Mouse (Mus musculus) erythroblast, embryonic 14.5 days (primary cell): ENCODE results near the gene Ak3.

Experiments used
- GATA1 ChIP-seq: IDR thresholded peaks from 2 replicates; pipeline ENCODE4 v1.6.1; 2012; ENCODE audit warnings: low read length, inconsistent platforms, mixed read lengths
- TAL1 ChIP-seq: IDR thresholded peaks from 3 replicates; pipeline ENCODE4 v1.6.1; 2012; ENCODE audit warnings: low read length, inconsistent platforms, mixed read lengths

DNA sequence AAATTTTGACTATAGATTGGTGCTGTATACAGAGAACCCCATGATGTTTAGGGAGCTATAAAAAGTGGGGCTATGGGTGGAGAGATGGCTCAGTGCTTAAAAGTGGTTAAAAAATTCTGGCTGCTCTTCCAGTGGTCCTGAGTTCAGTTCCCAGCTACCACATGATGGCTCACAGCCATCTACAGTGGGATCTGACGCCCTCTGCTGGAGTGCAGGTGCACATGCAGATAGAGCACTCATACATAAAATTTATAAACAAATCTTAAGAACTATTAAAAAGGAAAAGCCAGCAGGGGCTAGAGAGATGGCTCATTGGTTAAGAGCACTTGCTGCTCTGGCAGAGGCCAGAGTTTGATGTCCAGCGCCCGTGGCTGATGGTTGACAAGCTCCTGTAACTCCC, 28.1 kb downstream of the Ak3 start:
- no peak for TF ChIP-seq GATA1
- TF ChIP-seq TAL1: no peak
